Mouse (Mus musculus) bone marrow, adult 2 months (tissue): ENCODE measurements around the gene Adgrb2.

Experiments used
- CTCF ChIP-seq: fragments of 200-500 bp; IDR thresholded peaks from 2 replicates; pipeline ENCODE4 v1.5.1; 2011; ENCODE audit warnings: low read length, control low read depth; ENCODE audit not compliant: control insufficient read depth, insufficient read depth
- POLR2A ChIP-seq: fragments of 200-500 bp; IDR thresholded peaks from 2 replicates; pipeline ENCODE4 v1.6.1; 2011; ENCODE audit warnings: low read depth, mild to moderate bottlenecking, control low read depth, low read length, borderline replicate concordance; ENCODE audit not compliant: control insufficient read depth

- TF ChIP-seq POLR2A = no peak
- TF ChIP-seq CTCF = no peak
Observed at GRCm38 (mm10) chr4:130054727-130055126, 70.1 kb downstream of the Adgrb2 start.
